Mouse (Mus musculus): ENCODE data around the gene Higd1a. TPM values are rescaled to one million over a fixed set of nuclear protein-coding genes. Genes with fewer than 3 reads are reported as not detected.
A peak's percentile ranks its signal among the peaks of the same experiment; 100 is the strongest.

Gene Higd1a
- polyA plus RNA-seq, 1 experiment from 2014 or later = 116 TPM

GRCm38 (mm10) chr9:121868236-121868635 lies 10.1 kb upstream of the Higd1a start:
- WGBS = 63% methylated on average over 6 of the region's 6 CpGs
- no peak overlapping the region for H3K27ac ChIP-seq (ENCODE audit: low read length)
- no peak overlapping the region for H3K4me3 ChIP-seq (replicated peaks; ENCODE audit: low read length)
- no peak overlapping the region for H3K9ac ChIP-seq (replicated peaks; ENCODE audit: low read depth, low read length)
- H3K4me1 ChIP-seq (replicated peaks; ENCODE audit: control insufficient read depth, insufficient read depth, low read length) = no peaks in the 10 kb centered on the region
- H3K27me3 ChIP-seq (replicated peaks; ENCODE audit: control insufficient read depth, insufficient read depth, low read length) = no peaks in the 10 kb centered on the region
- ATAC-seq = no peak
- no peak overlapping the region for H3K4me2 ChIP-seq (ENCODE audit: low read length)
- H3K9me3 ChIP-seq (ENCODE audit: control insufficient read depth, low read length) = no peaks in the 10 kb centered on the region
- no peaks in the 10 kb centered on the region for H3K36me3 ChIP-seq (ENCODE audit: control insufficient read depth, insufficient read depth)

GRCm38 (mm10) chr9:121867632-121868031 lies 9.5 kb upstream of the Higd1a start:
- Histone ChIP-seq H3K4me3 (replicated peaks; ENCODE audit: low read length) (no peak overlapping the region), H3K27me3 (replicated peaks; ENCODE audit: control insufficient read depth, insufficient read depth, low read length) (no peaks in the 10 kb centered on the region), H3K4me2 (ENCODE audit: low read length) (no peak overlapping the region), H3K27ac (ENCODE audit: low read length) (no peak overlapping the region), H3K36me3 (ENCODE audit: control insufficient read depth, insufficient read depth) (no peaks in the 10 kb centered on the region), H3K4me1 (replicated peaks; ENCODE audit: control insufficient read depth, insufficient read depth, low read length) (no peaks in the 10 kb centered on the region), H3K9ac (replicated peaks; ENCODE audit: low read depth, low read length) (no peak overlapping the region), H3K9me3 (ENCODE audit: control insufficient read depth, low read length) (no peaks in the 10 kb centered on the region)
- no peak for ATAC-seq
- 96% methylated on average over 6 of the region's 6 CpGs for WGBS

GRCm38 (mm10) chr9:121865425-121866008 lies 7.4 kb upstream of the Higd1a start:
- H3K4me3 ChIP-seq (replicated peaks; ENCODE audit: low read length) = no peak overlapping the region
- 34% methylated on average over 3 of the region's 3 CpGs for WGBS
- H3K4me1 ChIP-seq (replicated peaks; ENCODE audit: control insufficient read depth, insufficient read depth, low read length) = no peaks in the 10 kb centered on the region
- H3K36me3 ChIP-seq (ENCODE audit: control insufficient read depth, insufficient read depth) = no peaks in the 10 kb centered on the region
- H3K27ac ChIP-seq (ENCODE audit: low read length) = no peak overlapping the region
- no peaks in the 10 kb centered on the region for H3K9me3 ChIP-seq (ENCODE audit: control insufficient read depth, low read length)
- ATAC-seq = no peak
- no peak overlapping the region for H3K4me2 ChIP-seq (ENCODE audit: low read length)
- H3K9ac ChIP-seq (replicated peaks; ENCODE audit: low read depth, low read length) = no peak overlapping the region
- H3K27me3 ChIP-seq (replicated peaks; ENCODE audit: control insufficient read depth, insufficient read depth, low read length) = no peaks in the 10 kb centered on the region

- WGBS = 66% methylated on average over 4 of the region's 4 CpGs
- H3K4me2 ChIP-seq (ENCODE audit: low read length) = no peak overlapping the region
- no peak for ATAC-seq
- H3K27me3 ChIP-seq (replicated peaks; ENCODE audit: control insufficient read depth, insufficient read depth, low read length) = no peaks in the 10 kb centered on the region
- no peak overlapping the region for H3K27ac ChIP-seq (ENCODE audit: low read length)
- H3K4me1 ChIP-seq (replicated peaks; ENCODE audit: control insufficient read depth, insufficient read depth, low read length) = no peaks in the 10 kb centered on the region
- H3K36me3 ChIP-seq (ENCODE audit: control insufficient read depth, insufficient read depth) = no peaks in the 10 kb centered on the region
- H3K9me3 ChIP-seq (ENCODE audit: control insufficient read depth, low read length) = no peaks in the 10 kb centered on the region
- H3K4me3 ChIP-seq (replicated peaks; ENCODE audit: low read length) = no peak overlapping the region
- no peak overlapping the region for H3K9ac ChIP-seq (replicated peaks; ENCODE audit: low read depth, low read length)
Observed at GRCm38 (mm10) chr9:121864837-121865236, 6.7 kb upstream of the Higd1a start.

- Histone ChIP-seq H3K27me3 (replicated peaks; ENCODE audit: control insufficient read depth, insufficient read depth, low read length) (no peaks in the 10 kb centered on the region), H3K9ac (replicated peaks; ENCODE audit: low read depth, low read length) (no peak overlapping the region), H3K27ac (ENCODE audit: low read length) (no peak overlapping the region), H3K36me3 (ENCODE audit: control insufficient read depth, insufficient read depth) (no peaks in the 10 kb centered on the region), H3K9me3 (ENCODE audit: control insufficient read depth, low read length) (no peaks in the 10 kb centered on the region), H3K4me3 (replicated peaks; ENCODE audit: low read length) (no peak overlapping the region), H3K4me1 (replicated peaks; ENCODE audit: control insufficient read depth, insufficient read depth, low read length) (peaks cover 7% of the 10 kb centered on the region), H3K4me2 (ENCODE audit: low read length) (no peak overlapping the region)
- WGBS = 89% methylated on average over 2 of the region's 2 CpGs
- ATAC-seq = no peak
Observed at GRCm38 (mm10) chr9:121860921-121861320, 2.8 kb upstream of the Higd1a start.

DNA sequence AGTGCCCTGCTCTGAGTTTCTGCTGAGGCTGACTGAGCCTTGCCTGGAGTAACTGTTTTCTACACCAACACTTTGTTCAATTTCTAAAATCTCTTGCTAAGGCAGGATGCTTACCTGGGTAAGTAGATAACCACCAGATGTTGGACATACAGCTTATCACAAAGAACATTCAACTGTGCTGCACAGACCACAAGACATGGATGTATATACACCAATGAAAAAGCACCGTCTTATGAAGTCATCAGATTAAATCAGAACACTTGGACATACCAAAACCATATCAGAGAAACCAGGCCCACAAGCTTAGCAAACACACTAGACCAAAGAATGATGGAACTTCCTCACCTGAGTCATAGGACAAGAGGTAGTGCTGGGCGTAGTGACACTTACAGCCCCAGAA lies 1.2 kb upstream of the Higd1a start:
- no peak overlapping the region for H3K9ac ChIP-seq (replicated peaks; ENCODE audit: low read depth, low read length)
- WGBS = 94% methylated on average over 2 of the region's 2 CpGs

GRCm38 (mm10) chr9:121857474-121858152 lies 549 bp downstream of the Higd1a start:
- Histone ChIP-seq H3K4me2 (ENCODE audit: low read length) (peak overlapping the region; percentile 78), H3K4me3 (replicated peaks; ENCODE audit: low read length) (peak overlapping the region; percentile 93), H3K4me1 (replicated peaks; ENCODE audit: control insufficient read depth, insufficient read depth, low read length) (peaks cover 10% of the 10 kb centered on the region), H3K27ac (ENCODE audit: low read length) (peak overlapping the region; percentile 93), H3K27me3 (replicated peaks; ENCODE audit: control insufficient read depth, insufficient read depth, low read length) (no peaks in the 10 kb centered on the region), H3K9ac (replicated peaks; ENCODE audit: low read depth, low read length) (peak overlapping the region; percentile 83), H3K36me3 (ENCODE audit: control insufficient read depth, insufficient read depth) (no peaks in the 10 kb centered on the region), H3K9me3 (ENCODE audit: control insufficient read depth, low read length) (no peaks in the 10 kb centered on the region)
- WGBS = under 1% methylated on average over 69 of the region's 70 CpGs
- peak; percentile 99 for ATAC-seq

More for the DNA sequence above, 1.2 kb upstream of the Higd1a start:
- no peak for ATAC-seq
- H3K9me3 ChIP-seq (ENCODE audit: control insufficient read depth, low read length) = no peaks in the 10 kb centered on the region
- no peak overlapping the region for H3K27ac ChIP-seq (ENCODE audit: low read length)
- H3K36me3 ChIP-seq (ENCODE audit: control insufficient read depth, insufficient read depth) = no peaks in the 10 kb centered on the region
- H3K4me1 ChIP-seq (replicated peaks; ENCODE audit: control insufficient read depth, insufficient read depth, low read length) = peaks cover 10% of the 10 kb centered on the region
- no peak overlapping the region for H3K4me3 ChIP-seq (replicated peaks; ENCODE audit: low read length)
- no peak overlapping the region for H3K4me2 ChIP-seq (ENCODE audit: low read length)
- H3K27me3 ChIP-seq (replicated peaks; ENCODE audit: control insufficient read depth, insufficient read depth, low read length) = no peaks in the 10 kb centered on the region

DNA sequence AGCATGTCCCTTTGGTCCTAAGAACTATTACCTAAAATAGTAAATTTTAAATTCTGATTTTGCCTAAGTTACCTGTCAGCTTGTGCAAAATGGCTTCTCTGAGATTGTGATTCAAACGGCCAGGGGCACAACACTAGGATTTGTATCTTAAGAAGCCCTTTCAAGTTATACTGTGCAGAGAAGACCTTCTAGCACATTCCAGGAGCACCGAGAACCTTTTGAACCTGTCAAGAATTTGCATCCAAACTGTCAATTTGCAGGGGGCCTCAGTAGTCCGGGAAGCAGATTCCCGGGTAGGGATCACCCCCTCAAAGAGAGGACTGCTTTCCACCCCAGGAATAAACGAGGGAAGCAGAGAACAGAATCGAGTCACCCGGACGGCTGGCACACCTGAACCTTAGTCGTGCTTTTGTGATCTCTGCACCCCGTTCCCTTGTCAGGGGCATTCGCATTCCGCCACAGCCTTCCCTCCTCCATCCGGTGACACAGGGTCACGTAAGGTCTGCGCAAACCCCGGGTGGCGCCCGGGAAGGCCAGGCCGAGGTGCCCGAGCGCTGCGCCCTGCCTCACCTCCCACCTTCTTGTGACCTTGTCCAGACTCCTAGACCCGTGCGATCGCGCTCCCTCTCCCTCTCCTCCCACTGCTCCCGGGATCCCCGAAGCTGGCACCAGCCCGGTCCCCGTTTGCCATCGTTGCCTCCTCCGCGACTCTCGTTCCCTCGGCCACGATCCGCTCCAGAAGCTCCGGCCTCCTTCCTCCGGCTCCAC lies 1.3 kb downstream of the Higd1a start:
- under 1% methylated on average over 39 of the region's 39 CpGs for WGBS
- peaks cover 1% of the 10 kb centered on the region for H3K36me3 ChIP-seq (ENCODE audit: control insufficient read depth, insufficient read depth)
- H3K4me1 ChIP-seq (replicated peaks; ENCODE audit: control insufficient read depth, insufficient read depth, low read length) = peaks cover 10% of the 10 kb centered on the region
- no peaks in the 10 kb centered on the region for H3K27me3 ChIP-seq (replicated peaks; ENCODE audit: control insufficient read depth, insufficient read depth, low read length)
- peak overlapping the region; percentile 93 for H3K4me3 ChIP-seq (replicated peaks; ENCODE audit: low read length)
- ATAC-seq = no peak; the same call in 1 of the 2 replicates
- H3K4me2 ChIP-seq (ENCODE audit: low read length) = peak overlapping the region; percentile 78
- peak overlapping the region; percentile 93 for H3K27ac ChIP-seq (ENCODE audit: low read length)
- H3K9me3 ChIP-seq (ENCODE audit: control insufficient read depth, low read length) = no peaks in the 10 kb centered on the region
- peak overlapping the region; percentile 83 for H3K9ac ChIP-seq (replicated peaks; ENCODE audit: low read depth, low read length)

DNA sequence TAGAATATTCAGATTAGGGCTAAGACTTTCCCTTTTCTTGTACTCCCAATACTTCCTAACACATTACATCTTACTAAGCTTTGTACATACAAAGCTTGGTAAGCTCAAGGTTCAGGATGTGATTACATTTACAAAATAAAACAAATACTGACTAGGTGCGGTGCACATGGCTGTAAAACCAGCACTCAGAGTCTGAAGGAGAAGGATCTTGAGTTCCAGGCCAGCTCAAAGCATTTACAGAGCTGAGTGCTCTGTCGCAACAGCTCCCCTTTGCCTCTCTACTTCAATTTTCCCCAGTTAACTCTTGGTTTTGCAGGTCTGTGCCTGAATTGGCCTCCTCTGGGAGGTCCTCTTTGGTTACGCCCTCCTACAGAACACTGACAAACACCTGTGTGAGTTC lies 3.9 kb downstream of the Higd1a start:
- no peaks in the 10 kb centered on the region for H3K9me3 ChIP-seq (ENCODE audit: control insufficient read depth, low read length)
- no peak overlapping the region for H3K9ac ChIP-seq (replicated peaks; ENCODE audit: low read depth, low read length)
- H3K27me3 ChIP-seq (replicated peaks; ENCODE audit: control insufficient read depth, insufficient read depth, low read length) = no peaks in the 10 kb centered on the region
- H3K4me3 ChIP-seq (replicated peaks; ENCODE audit: low read length) = no peak overlapping the region
- peaks cover 3% of the 10 kb centered on the region for H3K36me3 ChIP-seq (ENCODE audit: control insufficient read depth, insufficient read depth)
- over 99% methylated on average over 3 of the region's 3 CpGs for WGBS
- no peak for ATAC-seq
- H3K4me1 ChIP-seq (replicated peaks; ENCODE audit: control insufficient read depth, insufficient read depth, low read length) = peaks cover 10% of the 10 kb centered on the region
- no peak overlapping the region for H3K27ac ChIP-seq (ENCODE audit: low read length)
- H3K4me2 ChIP-seq (ENCODE audit: low read length) = no peak overlapping the region

Measured in forebrain, embryonic 16.5 days (tissue).